Mouse (Mus musculus): ENCODE results near the gene Kalrn. TPM values are rescaled to one million over a fixed set of nuclear protein-coding genes. Genes with fewer than 3 reads are reported as not detected.

Gene Kalrn
- polyA plus RNA-seq, 1 experiment from 2014 or later: 9.2 TPM

DNA sequence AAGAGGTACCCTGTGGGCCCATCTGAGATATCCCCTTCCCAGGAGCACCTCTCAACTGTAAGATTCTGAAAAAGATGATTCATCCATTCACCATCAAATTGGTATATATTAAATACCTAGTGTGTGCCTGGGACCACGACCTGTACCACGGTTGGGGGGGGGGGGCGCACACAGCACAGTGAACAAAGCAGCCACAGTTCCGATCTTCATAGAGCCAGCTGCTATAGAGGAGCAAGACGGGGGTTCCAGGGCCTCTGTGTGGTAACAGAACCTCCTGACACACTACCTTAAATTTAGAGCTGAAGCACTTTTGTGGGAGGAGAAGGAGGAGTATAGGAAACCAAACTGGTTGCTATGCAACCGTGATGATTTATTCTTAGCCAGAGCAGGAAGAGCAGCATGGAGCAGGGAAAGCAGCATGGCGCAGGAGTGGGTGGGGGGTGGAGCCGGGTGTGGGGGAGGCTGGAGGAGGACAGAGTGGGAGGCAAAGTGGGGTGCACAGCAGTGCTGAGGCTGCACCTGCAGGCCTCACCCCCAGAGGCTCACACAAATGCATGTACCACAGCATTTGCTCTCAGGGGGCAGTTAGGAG, 104.0 kb downstream of the Kalrn start:
- Histone ChIP-seq H3K27ac (no peak overlapping the region), H3K4me1 (peaks cover 18% of the 10 kb centered on the region), H3K4me3 (no peak overlapping the region), H3K36me3 (no peaks in the 10 kb centered on the region), H3K4me2 (no peak overlapping the region), H3K27me3 (no peaks in the 10 kb centered on the region), H3K9me3 (no peaks in the 10 kb centered on the region), H3K9ac (no peak overlapping the region)
- ATAC-seq (ENCODE audit: insufficient number of reproducible peaks, low FRiP score, low TSS enrichment, low read depth): peak; percentile 61; the same call in 1 of the 2 replicates
- WGBS: 44% methylated on average over 8 of the region's 8 CpGs

DNA sequence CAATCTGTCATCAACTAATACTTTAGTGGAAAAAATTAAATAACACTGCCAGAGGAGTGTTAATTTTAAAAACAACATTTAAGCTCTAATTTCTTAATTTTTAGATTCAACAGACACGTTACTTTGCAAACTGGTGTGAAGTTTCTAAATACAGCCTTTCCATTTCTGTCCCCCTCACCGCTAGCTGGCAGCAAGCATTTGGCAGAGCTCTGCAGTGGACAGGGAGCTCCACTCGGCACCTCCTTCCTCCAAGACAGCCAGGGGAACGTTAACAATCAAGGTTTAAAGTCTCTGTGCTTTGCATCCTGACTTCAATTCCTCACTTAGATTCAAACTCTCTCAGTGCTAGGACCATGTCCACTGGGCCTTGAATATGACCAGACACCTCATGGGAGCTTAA, 106.7 kb downstream of the Kalrn start:
- H3K36me3 ChIP-seq: no peaks in the 10 kb centered on the region
- H3K27me3 ChIP-seq: no peaks in the 10 kb centered on the region
- no peak overlapping the region for H3K9ac ChIP-seq
- H3K27ac ChIP-seq: no peak overlapping the region
- H3K9me3 ChIP-seq: no peaks in the 10 kb centered on the region
- no peak overlapping the region for H3K4me3 ChIP-seq
- no peak for ATAC-seq (ENCODE audit: insufficient number of reproducible peaks, low FRiP score, low TSS enrichment, low read depth)
- H3K4me1 ChIP-seq: peaks cover 16% of the 10 kb centered on the region
- no peak overlapping the region for H3K4me2 ChIP-seq
- 42% methylated on average over 4 of the region's 4 CpGs for WGBS

DNA sequence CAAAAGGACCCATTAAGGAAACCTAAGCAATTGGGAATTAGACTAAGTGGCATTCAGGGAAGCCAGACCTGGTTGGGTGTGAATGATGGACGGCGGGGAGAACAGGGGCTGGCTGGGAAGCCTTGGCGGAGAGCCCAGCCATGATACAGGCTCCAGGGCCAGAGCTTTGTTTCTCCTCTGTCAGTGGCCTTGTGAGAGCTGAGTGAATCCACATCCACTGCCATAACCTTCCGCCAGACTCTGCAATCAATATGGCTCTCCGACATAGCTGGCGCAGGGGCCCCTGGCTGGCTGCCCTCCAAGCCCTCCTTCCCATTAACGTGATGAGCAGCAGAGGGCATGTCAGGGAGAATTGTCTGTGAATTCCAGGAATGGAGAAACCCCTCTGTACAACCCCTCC, 117.0 kb downstream of the Kalrn start:
- H3K27me3 ChIP-seq: no peaks in the 10 kb centered on the region
- no peaks in the 10 kb centered on the region for H3K36me3 ChIP-seq
- H3K27ac ChIP-seq: no peak overlapping the region
- H3K4me3 ChIP-seq: no peak overlapping the region
- no peak for ATAC-seq (ENCODE audit: insufficient number of reproducible peaks, low FRiP score, low TSS enrichment, low read depth)
- H3K4me2 ChIP-seq: no peak overlapping the region
- H3K4me1 ChIP-seq: peaks cover 17% of the 10 kb centered on the region
- 34% methylated on average over 7 of the region's 7 CpGs for WGBS
- no peak overlapping the region for H3K9ac ChIP-seq
- no peaks in the 10 kb centered on the region for H3K9me3 ChIP-seq

DNA sequence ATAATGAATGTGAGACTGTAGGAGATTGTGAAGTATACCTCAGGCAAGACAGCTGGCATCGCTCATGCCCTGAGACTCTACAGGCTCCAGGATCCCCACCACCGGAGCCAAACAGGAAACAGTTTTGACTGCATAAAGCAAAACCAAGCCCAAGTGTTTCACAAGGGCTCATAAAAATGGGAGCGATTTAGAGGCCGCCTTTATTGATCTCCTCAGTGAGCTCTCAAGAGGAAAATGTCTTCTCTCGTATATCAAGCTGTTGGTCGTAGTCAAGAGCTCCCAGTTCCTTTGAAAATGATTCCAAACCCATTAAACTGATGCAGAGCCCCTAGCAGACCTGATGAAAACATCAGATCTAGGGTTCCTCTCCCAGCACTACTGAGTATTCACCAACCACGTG, 127.7 kb downstream of the Kalrn start:
- ATAC-seq (ENCODE audit: insufficient number of reproducible peaks, low FRiP score, low TSS enrichment, low read depth): no peak
- Histone ChIP-seq H3K36me3 (no peaks in the 10 kb centered on the region), H3K4me1 (peaks cover 26% of the 10 kb centered on the region), H3K4me2 (no peak overlapping the region), H3K9me3 (no peaks in the 10 kb centered on the region), H3K27ac (no peak overlapping the region), H3K27me3 (no peaks in the 10 kb centered on the region), H3K4me3 (no peak overlapping the region), H3K9ac (no peak overlapping the region)
- 28% methylated on average over 7 of the region's 7 CpGs for WGBS

DNA sequence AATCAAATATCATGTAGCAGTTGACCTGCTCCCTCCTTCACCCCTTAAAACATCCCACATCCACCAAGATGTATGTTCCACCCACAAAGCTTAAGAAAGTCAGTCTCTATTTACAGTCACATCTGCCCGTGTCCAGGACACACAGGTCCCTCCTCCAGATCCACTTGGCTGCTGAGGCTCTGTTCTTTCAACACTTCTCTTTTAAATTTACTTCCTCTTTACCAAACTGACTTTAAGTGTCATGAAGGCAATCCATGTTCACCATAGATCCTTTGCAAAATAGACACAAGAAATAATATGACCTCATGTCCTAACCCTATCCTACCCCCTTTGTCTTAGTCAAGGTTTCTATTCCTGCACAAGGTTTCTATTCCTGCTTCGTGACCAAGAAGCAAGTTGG, 131.6 kb downstream of the Kalrn start:
- 0 out of 2 replicates have a peak overlapping the region, but pooled peaks have one; percentile 19 for H3K27ac ChIP-seq
- WGBS: 58% methylated on average over 2 of the region's 2 CpGs
- no peaks in the 10 kb centered on the region for H3K36me3 ChIP-seq
- H3K4me2 ChIP-seq: no peak overlapping the region
- ATAC-seq (ENCODE audit: insufficient number of reproducible peaks, low FRiP score, low TSS enrichment, low read depth): no peak
- no peak overlapping the region for H3K9ac ChIP-seq
- peaks cover 24% of the 10 kb centered on the region for H3K4me1 ChIP-seq
- H3K4me3 ChIP-seq: no peak overlapping the region
- H3K27me3 ChIP-seq: no peaks in the 10 kb centered on the region
- no peaks in the 10 kb centered on the region for H3K9me3 ChIP-seq

DNA sequence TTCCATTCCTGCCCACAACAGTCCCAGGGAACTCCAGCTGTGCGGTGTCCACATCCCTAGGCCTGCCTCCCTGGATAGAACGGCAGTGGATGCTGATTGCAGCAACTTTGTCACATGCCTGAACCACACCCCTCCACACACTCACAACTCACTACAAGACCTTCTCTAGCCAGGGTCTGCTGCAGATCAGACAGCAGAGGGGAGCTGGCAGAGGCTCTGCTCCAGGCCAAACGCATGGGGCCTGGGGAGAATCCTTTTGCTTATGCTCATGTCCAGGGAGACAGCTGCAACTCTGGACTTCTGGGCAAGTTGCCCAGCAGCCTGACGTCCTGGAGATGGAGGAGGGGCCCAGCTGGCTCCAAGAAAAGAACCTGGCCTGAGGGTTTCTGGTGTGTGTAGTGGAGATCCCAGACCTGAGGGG, 132.3 kb downstream of the Kalrn start:
- no peak overlapping the region for H3K4me3 ChIP-seq
- peaks cover 20% of the 10 kb centered on the region for H3K4me1 ChIP-seq
- H3K9me3 ChIP-seq: no peaks in the 10 kb centered on the region
- no peaks in the 10 kb centered on the region for H3K27me3 ChIP-seq
- ATAC-seq (ENCODE audit: insufficient number of reproducible peaks, low FRiP score, low TSS enrichment, low read depth): peak; percentile 79
- no peak overlapping the region for H3K9ac ChIP-seq
- H3K36me3 ChIP-seq: no peaks in the 10 kb centered on the region
- H3K27ac ChIP-seq: peak overlapping the region; percentile 19
- H3K4me2 ChIP-seq: no peak overlapping the region
- 20% methylated on average over 4 of the region's 4 CpGs for WGBS

DNA sequence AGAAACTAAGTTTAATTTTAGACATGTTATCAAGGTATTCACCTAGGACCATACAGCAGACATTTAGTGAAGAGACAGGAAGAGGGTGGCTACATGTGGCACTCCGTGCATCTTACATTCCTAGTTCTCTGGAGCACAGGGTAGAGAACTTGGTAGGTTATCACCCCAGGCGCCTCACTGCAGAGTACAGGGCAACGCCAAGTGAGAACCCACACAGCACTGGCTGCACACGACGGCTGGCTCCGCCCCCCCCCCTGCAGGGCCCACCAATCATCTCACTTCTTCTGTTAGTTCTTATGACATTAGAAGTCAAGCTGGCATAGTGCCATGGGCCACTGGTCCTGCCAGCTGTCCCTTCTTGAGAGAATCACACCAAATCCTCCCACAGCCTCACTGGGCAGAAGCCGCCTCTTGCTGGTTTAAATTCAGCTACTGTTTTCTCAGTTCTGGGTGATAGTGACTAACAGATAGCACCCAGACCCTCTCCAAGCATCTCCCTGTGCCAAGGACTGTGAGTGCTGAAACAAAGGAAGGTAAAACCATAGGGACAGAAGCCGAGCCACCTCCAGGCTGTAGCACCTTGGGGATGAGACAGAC, 133.2 kb downstream of the Kalrn start:
- no peak overlapping the region for H3K9ac ChIP-seq
- ATAC-seq (ENCODE audit: insufficient number of reproducible peaks, low FRiP score, low TSS enrichment, low read depth): no peak
- H3K27ac ChIP-seq: peak overlapping the region; percentile 19; the same call in 1 of the 2 replicates
- no peaks in the 10 kb centered on the region for H3K9me3 ChIP-seq
- H3K4me1 ChIP-seq: peaks cover 17% of the 10 kb centered on the region
- WGBS: 84% methylated on average over 8 of the region's 8 CpGs
- H3K4me3 ChIP-seq: no peak overlapping the region
- no peaks in the 10 kb centered on the region for H3K27me3 ChIP-seq
- H3K4me2 ChIP-seq: no peak overlapping the region
- no peaks in the 10 kb centered on the region for H3K36me3 ChIP-seq

DNA sequence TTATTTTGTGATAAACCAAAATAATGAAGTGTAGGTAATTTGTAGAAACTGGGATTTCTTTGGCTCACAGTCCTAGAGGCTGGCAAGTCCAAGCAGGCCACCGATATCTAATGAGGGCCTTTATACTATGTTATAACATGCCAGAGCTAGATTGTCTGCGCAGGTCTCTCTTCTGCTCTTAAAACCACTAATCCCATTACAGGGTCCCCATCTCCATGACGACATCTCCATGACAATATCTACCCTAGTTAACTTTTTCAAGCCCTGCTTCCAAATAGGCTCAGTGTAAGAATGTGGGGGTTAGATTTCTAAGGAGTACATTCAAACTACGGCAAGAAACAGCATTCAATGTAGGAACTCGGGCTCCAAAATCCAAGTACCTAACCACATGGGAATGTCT, 143.2 kb downstream of the Kalrn start:
- 68% methylated on average over 5 of the region's 5 CpGs for WGBS
- ATAC-seq (ENCODE audit: insufficient number of reproducible peaks, low FRiP score, low TSS enrichment, low read depth): no peak
- no peak overlapping the region for H3K4me3 ChIP-seq
- H3K27me3 ChIP-seq: no peaks in the 10 kb centered on the region
- no peaks in the 10 kb centered on the region for H3K36me3 ChIP-seq
- H3K4me1 ChIP-seq: no peaks in the 10 kb centered on the region
- no peak overlapping the region for H3K4me2 ChIP-seq
- no peak overlapping the region for H3K27ac ChIP-seq
- no peaks in the 10 kb centered on the region for H3K9me3 ChIP-seq
- H3K9ac ChIP-seq: no peak overlapping the region

DNA sequence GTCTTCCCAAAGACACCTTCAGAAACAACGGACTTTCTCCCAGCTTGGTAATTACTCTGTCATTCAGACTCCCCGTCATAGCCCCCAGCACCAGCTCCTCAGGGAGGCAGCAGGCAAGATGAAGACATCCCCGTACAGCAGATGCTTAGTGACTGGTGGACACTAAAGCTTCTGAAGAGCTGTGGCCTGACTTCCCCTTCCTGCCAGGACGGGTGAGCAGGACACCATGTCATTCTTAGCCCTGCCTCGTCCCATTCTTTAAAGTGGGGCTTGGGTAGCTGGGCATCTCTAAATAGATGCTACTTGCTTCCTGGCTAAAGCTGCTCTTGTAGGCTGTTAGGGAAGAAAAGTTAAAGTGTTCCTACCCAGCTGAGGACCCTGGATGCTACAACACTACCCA, 145.7 kb downstream of the Kalrn start:
- no peak overlapping the region for H3K4me3 ChIP-seq
- H3K9me3 ChIP-seq: no peaks in the 10 kb centered on the region
- no peaks in the 10 kb centered on the region for H3K27me3 ChIP-seq
- WGBS: 49% methylated on average over 5 of the region's 5 CpGs
- ATAC-seq (ENCODE audit: insufficient number of reproducible peaks, low FRiP score, low TSS enrichment, low read depth): no peak
- no peak overlapping the region for H3K4me2 ChIP-seq
- no peaks in the 10 kb centered on the region for H3K36me3 ChIP-seq
- no peak overlapping the region for H3K9ac ChIP-seq
- H3K27ac ChIP-seq: no peak overlapping the region
- H3K4me1 ChIP-seq: no peaks in the 10 kb centered on the region

DNA sequence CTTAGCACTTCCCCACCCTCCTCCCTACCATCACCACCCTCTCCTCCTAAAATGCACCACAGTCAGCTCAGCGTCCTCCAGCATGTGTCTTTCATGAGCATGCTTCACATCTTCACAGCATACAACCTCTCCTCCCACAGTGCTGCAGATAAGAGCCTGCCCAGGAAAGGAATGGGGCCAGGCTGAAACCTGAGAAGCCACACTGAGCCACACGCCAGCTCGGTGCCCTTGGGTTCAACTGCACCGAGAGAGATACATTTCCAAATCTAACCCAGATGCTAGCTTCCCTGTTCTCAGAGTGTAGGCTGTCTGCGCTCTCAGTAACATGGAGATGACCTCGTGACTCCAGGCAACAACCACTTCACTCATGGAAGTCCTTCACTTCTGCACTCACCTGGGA, 151.9 kb downstream of the Kalrn start:
- no peaks in the 10 kb centered on the region for H3K36me3 ChIP-seq
- no peak overlapping the region for H3K9ac ChIP-seq
- H3K9me3 ChIP-seq: no peaks in the 10 kb centered on the region
- WGBS: 14% methylated on average over 6 of the region's 6 CpGs
- no peak overlapping the region for H3K27ac ChIP-seq
- no peak overlapping the region for H3K4me2 ChIP-seq
- H3K4me1 ChIP-seq: peaks cover 23% of the 10 kb centered on the region
- no peak overlapping the region for H3K4me3 ChIP-seq
- no peaks in the 10 kb centered on the region for H3K27me3 ChIP-seq
- ATAC-seq (ENCODE audit: insufficient number of reproducible peaks, low FRiP score, low TSS enrichment, low read depth): no peak

DNA sequence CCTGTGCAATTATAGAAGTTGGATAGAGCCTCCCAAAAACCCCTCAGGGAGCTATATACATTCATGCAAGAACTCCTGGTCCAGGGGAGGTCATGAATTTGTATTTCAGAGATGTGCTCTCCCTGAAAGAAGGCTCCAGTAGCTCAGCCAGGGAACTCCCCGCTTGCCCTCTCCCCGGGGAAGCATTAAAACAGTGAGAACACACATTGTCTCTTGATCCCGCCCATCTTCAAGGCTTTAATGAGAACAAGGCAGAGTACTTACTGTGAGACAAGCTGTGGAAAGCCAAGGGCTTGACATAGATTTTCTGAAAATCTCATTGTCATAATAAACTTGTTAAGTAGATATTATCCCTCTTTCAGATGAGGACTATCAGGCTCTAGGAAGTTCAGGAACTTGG, 155.4 kb downstream of the Kalrn start:
- H3K4me1 ChIP-seq: peaks cover 41% of the 10 kb centered on the region
- H3K4me2 ChIP-seq: no peak overlapping the region
- no peak for ATAC-seq (ENCODE audit: insufficient number of reproducible peaks, low FRiP score, low TSS enrichment, low read depth)
- no peaks in the 10 kb centered on the region for H3K27me3 ChIP-seq
- 48% methylated on average over 3 of the region's 3 CpGs for WGBS
- H3K4me3 ChIP-seq: no peak overlapping the region
- H3K36me3 ChIP-seq: no peaks in the 10 kb centered on the region
- H3K9me3 ChIP-seq: no peaks in the 10 kb centered on the region
- H3K9ac ChIP-seq: no peak overlapping the region
- H3K27ac ChIP-seq: no peak overlapping the region

DNA sequence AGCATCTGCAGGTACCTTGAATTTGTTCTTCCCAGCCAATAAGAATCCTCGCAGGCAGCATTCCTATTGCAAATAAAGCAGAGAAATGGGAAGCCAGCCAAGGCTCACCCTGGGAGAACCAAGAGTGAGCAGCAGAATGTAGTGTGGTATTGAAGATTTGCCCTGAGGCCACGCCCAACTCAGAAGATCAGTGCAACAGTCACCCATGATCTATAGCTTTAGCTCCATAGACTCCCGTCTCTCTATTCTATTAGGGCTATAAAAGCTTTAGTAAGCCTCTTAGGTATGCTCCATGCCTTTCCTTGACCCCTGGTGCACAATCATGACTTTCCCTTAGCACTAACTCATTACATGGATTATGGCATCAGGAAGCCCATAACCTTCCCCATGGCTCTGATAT, 155.9 kb downstream of the Kalrn start:
- H3K4me1 ChIP-seq: peaks cover 41% of the 10 kb centered on the region
- WGBS: 66% methylated on average over 3 of the region's 3 CpGs

DNA sequence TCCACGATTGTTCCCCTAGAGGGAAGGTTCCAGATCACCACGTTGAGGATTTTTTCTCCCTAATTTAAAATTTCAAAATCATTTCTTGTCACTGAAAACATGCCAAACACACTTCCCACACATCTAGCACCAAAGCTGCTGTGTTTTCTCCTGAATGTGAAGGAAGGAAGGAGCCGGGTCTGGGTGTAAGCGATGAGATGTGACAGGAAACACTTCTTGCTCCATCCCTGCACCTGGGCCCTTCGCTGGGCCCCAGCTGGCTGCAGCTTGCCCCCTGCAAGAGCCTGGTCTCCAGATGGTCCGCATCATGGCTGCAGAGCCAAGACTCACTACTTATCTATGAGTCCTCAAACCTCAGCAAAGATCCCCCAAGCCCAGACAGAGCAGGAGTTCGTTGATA, 158.8 kb downstream of the Kalrn start:
- WGBS: 45% methylated on average over 7 of the region's 7 CpGs
- H3K27me3 ChIP-seq: no peaks in the 10 kb centered on the region
- no peaks in the 10 kb centered on the region for H3K36me3 ChIP-seq
- H3K4me1 ChIP-seq: peaks cover 24% of the 10 kb centered on the region
- H3K9ac ChIP-seq: no peak overlapping the region
- H3K4me2 ChIP-seq: no peak overlapping the region
- H3K27ac ChIP-seq: peak overlapping the region; percentile 66; the same call in 1 of the 2 replicates
- no peak overlapping the region for H3K4me3 ChIP-seq
- ATAC-seq (ENCODE audit: insufficient number of reproducible peaks, low FRiP score, low TSS enrichment, low read depth): no peak
- no peaks in the 10 kb centered on the region for H3K9me3 ChIP-seq

More for the DNA sequence above, 155.9 kb downstream of the Kalrn start:
- no peak overlapping the region for H3K4me2 ChIP-seq
- no peaks in the 10 kb centered on the region for H3K27me3 ChIP-seq
- no peaks in the 10 kb centered on the region for H3K9me3 ChIP-seq
- no peak overlapping the region for H3K27ac ChIP-seq
- H3K9ac ChIP-seq: no peak overlapping the region
- H3K36me3 ChIP-seq: no peaks in the 10 kb centered on the region
- H3K4me3 ChIP-seq: no peak overlapping the region
- no peak for ATAC-seq (ENCODE audit: insufficient number of reproducible peaks, low FRiP score, low TSS enrichment, low read depth)

All from limb, embryonic 15.5 days (tissue).